27 mouse cellular contexts compared by ENCODE assay signal in genomic region chr15:10267251-10267650, GRCm38 (mm10). TPM values are rescaled to one million over a fixed set of nuclear protein-coding genes. Genes with fewer than 3 reads are reported as not detected.
"Had no signal": no experiment of that assay in that cellular context is flagged by ENCODE, and none has a peak within 500 bp of the region (broad histone marks: within the 10 kb centered on the region; RNA-seq: fewer than 3 reads in every experiment).

No protein-coding gene starts in this region.

- H3K4me1 ChIP-seq: liver, embryonic 15.5 days; lung, embryonic 15.5 days; megakaryocyte, embryonic 14.5 days; midbrain, embryonic 13.5 days; midbrain, embryonic 15.5 days; neural tube, embryonic 12.5 days had no signal

- H3K4me3 ChIP-seq: liver, embryonic 15.5 days; lung, embryonic 15.5 days; megakaryocyte, embryonic 14.5 days; midbrain, embryonic 13.5 days; midbrain, embryonic 15.5 days; neural tube, embryonic 12.5 days had no signal

- H3K27me3 ChIP-seq: liver, embryonic 15.5 days; lung, embryonic 15.5 days; megakaryocyte, embryonic 14.5 days; midbrain, embryonic 13.5 days; midbrain, embryonic 15.5 days; neural tube, embryonic 12.5 days had no signal

- H3K27ac ChIP-seq: liver, embryonic 15.5 days; lung, embryonic 15.5 days; macrophage; midbrain, embryonic 13.5 days; midbrain, embryonic 15.5 days; neural tube, embryonic 12.5 days had no signal

- H3K9ac ChIP-seq: liver, embryonic 15.5 days; liver, postnatal 0 days; lung, embryonic 15.5 days; midbrain, embryonic 13.5 days; midbrain, embryonic 15.5 days; neural tube, embryonic 12.5 days had no signal

- DNase-seq: liver, postnatal 0 days; lung, adult 2 months; lung, postnatal 14 days; lung, postnatal 36 days; right cerebral cortex, postnatal 14 days; spleen, adult 18-20 months; thymus, adult 18-20 months; thymus, postnatal 14 days; thymus, postnatal 36 days had no signal

- H3K36me3 ChIP-seq: liver, embryonic 15.5 days; lung, embryonic 15.5 days; midbrain, embryonic 13.5 days; midbrain, embryonic 15.5 days; neural tube, embryonic 12.5 days had no signal

RNA-seq across cellular contexts. Expression of gene Gm21973, which starts 57.9 kb away (rescaled TPM):
- total RNA-seq: megakaryocyte progenitor cell, adult 5-6 weeks; midbrain, postnatal 0 days; monocyte, adult 5-6 weeks; neutrophil, adult 5-6 weeks had no signal
- polyA plus RNA-seq: liver, embryonic 15.5 days; liver, postnatal 0 days; lung, adult 2 months; lung, embryonic 15.5 days; lung, postnatal 0 days; macrophage; midbrain, embryonic 11.5 days; midbrain, embryonic 13.5 days; midbrain, embryonic 15.5 days; midbrain, postnatal 0 days; neural tube, embryonic 12.5 days; neural tube, embryonic 14.5 days; small intestine, adult 2 months; stomach, embryonic 14.5 days; stomach, embryonic 16.5 days; thymus, postnatal 0 days had no signal
